Mouse (Mus musculus): ENCODE measurements around the gene Hoxb7. TPM values are rescaled to one million over a fixed set of nuclear protein-coding genes. Genes with fewer than 3 reads are reported as not detected.

Gene Hoxb7
- 8.4 and 14.0 TPM in 2 replicates for polyA plus RNA-seq (2014; fragmentation: Nextera tagmentation; extraction: Ambion mirVana)

GRCm38 (mm10) chr11:96285771-96286738 is at the start of gene Hoxb7:
Gene Hoxb7 (plus strand): TSS chr11:96286623.
- Histone ChIP-seq H3K9me3 (ENCODE audit: control insufficient read depth, low read depth, low read length) (no peaks in the 10 kb centered on the region), H3K4me3 (ENCODE audit: low read depth, low read length) (peak within 1 kb of the TSS; percentile 43), H3K27ac (ENCODE audit: low read length) (peak within 1 kb of the TSS; percentile 89), H3K4me1 (ENCODE audit: control insufficient read depth, insufficient read depth, low read length) (0 out of 2 replicates have a peak, but pooled peaks cover 4% of the 10 kb centered on the region), H3K4me2 (replicated peaks; ENCODE audit: low read depth, low read length) (peak within 1 kb of the TSS; percentile 51), H3K27me3 (ENCODE audit: control insufficient read depth, insufficient read depth, low read length) (peaks cover 25% of the 10 kb centered on the region), H3K9ac (replicated peaks; ENCODE audit: low read depth, low read length) (peak within 1 kb of the TSS; percentile 61), H3K36me3 (ENCODE audit: control insufficient read depth, insufficient read depth, low read length) (no peaks in the 10 kb centered on the region)
- WGBS = 1% methylated on average over 43 of the region's 43 CpGs
- ATAC-seq (ENCODE audit: insufficient number of reproducible peaks, insufficient read depth, low FRiP score, low read depth) = no peak

- Histone ChIP-seq H3K27me3 (ENCODE audit: control insufficient read depth, insufficient read depth, low read length) (peaks cover under 1% of the 10 kb centered on the region; the same call in 1 of the 2 replicates), H3K9ac (replicated peaks; ENCODE audit: low read depth, low read length) (no peak overlapping the region), H3K9me3 (ENCODE audit: control insufficient read depth, low read depth, low read length) (no peaks in the 10 kb centered on the region), H3K27ac (ENCODE audit: low read length) (no peak overlapping the region), H3K4me1 (ENCODE audit: control insufficient read depth, insufficient read depth, low read length) (no peaks in the 10 kb centered on the region), H3K4me3 (ENCODE audit: low read depth, low read length) (no peak overlapping the region), H3K4me2 (replicated peaks; ENCODE audit: low read depth, low read length) (no peak overlapping the region), H3K36me3 (ENCODE audit: control insufficient read depth, insufficient read depth, low read length) (no peaks in the 10 kb centered on the region)
- WGBS = under 1% methylated on average over 7 of the region's 7 CpGs
- no peak for ATAC-seq (ENCODE audit: insufficient number of reproducible peaks, insufficient read depth, low FRiP score, low read depth)
Observed at GRCm38 (mm10) chr11:96240211-96240610, 46.2 kb upstream of the Hoxb7 start.

- Histone ChIP-seq H3K4me1 (ENCODE audit: control insufficient read depth, insufficient read depth, low read length) (0 out of 2 replicates have a peak, but pooled peaks cover 6% of the 10 kb centered on the region), H3K27me3 (ENCODE audit: control insufficient read depth, insufficient read depth, low read length) (peaks cover 61% of the 10 kb centered on the region), H3K9me3 (ENCODE audit: control insufficient read depth, low read depth, low read length) (no peaks in the 10 kb centered on the region), H3K36me3 (ENCODE audit: control insufficient read depth, insufficient read depth, low read length) (no peaks in the 10 kb centered on the region), H3K4me2 (replicated peaks; ENCODE audit: low read depth, low read length) (no peak overlapping the region), H3K4me3 (ENCODE audit: low read depth, low read length) (no peak overlapping the region), H3K27ac (ENCODE audit: low read length) (no peak overlapping the region), H3K9ac (replicated peaks; ENCODE audit: low read depth, low read length) (no peak overlapping the region)
- no peak for ATAC-seq (ENCODE audit: insufficient number of reproducible peaks, insufficient read depth, low FRiP score, low read depth)
- 4% methylated on average over 14 of the region's 14 CpGs for WGBS
Observed at GRCm38 (mm10) chr11:96250901-96251300, 35.5 kb upstream of the Hoxb7 start.

- Histone ChIP-seq H3K27ac (ENCODE audit: low read length) (no peak overlapping the region), H3K4me2 (replicated peaks; ENCODE audit: low read depth, low read length) (no peak overlapping the region), H3K27me3 (ENCODE audit: control insufficient read depth, insufficient read depth, low read length) (peaks cover 67% of the 10 kb centered on the region), H3K9me3 (ENCODE audit: control insufficient read depth, low read depth, low read length) (no peaks in the 10 kb centered on the region), H3K4me3 (ENCODE audit: low read depth, low read length) (no peak overlapping the region), H3K9ac (replicated peaks; ENCODE audit: low read depth, low read length) (no peak overlapping the region), H3K36me3 (ENCODE audit: control insufficient read depth, insufficient read depth, low read length) (no peaks in the 10 kb centered on the region), H3K4me1 (ENCODE audit: control insufficient read depth, insufficient read depth, low read length) (0 out of 2 replicates have a peak, but pooled peaks cover 6% of the 10 kb centered on the region)
- no peak for ATAC-seq (ENCODE audit: insufficient number of reproducible peaks, insufficient read depth, low FRiP score, low read depth)
- 1% methylated on average over 46 of the region's 46 CpGs for WGBS
Observed at GRCm38 (mm10) chr11:96251480-96252031, 34.9 kb upstream of the Hoxb7 start.

- no peak for ATAC-seq (ENCODE audit: insufficient number of reproducible peaks, insufficient read depth, low FRiP score, low read depth)
Observed at GRCm38 (mm10) chr11:96252541-96253120, 33.8 kb upstream of the Hoxb7 start.

GRCm38 (mm10) chr11:96254221-96254620 is 32.2 kb upstream of the Hoxb7 start:
- no peaks in the 10 kb centered on the region for H3K36me3 ChIP-seq (ENCODE audit: control insufficient read depth, insufficient read depth, low read length)
- no peak overlapping the region for H3K4me3 ChIP-seq (ENCODE audit: low read depth, low read length)
- H3K4me1 ChIP-seq (ENCODE audit: control insufficient read depth, insufficient read depth, low read length) = 0 out of 2 replicates have a peak, but pooled peaks cover 6% of the 10 kb centered on the region
- 2% methylated on average over 11 of the region's 11 CpGs for WGBS
- H3K4me2 ChIP-seq (replicated peaks; ENCODE audit: low read depth, low read length) = no peak overlapping the region
- no peaks in the 10 kb centered on the region for H3K9me3 ChIP-seq (ENCODE audit: control insufficient read depth, low read depth, low read length)
- no peak for ATAC-seq (ENCODE audit: insufficient number of reproducible peaks, insufficient read depth, low FRiP score, low read depth)
- peaks cover 90% of the 10 kb centered on the region for H3K27me3 ChIP-seq (ENCODE audit: control insufficient read depth, insufficient read depth, low read length)
- H3K9ac ChIP-seq (replicated peaks; ENCODE audit: low read depth, low read length) = no peak overlapping the region
- no peak overlapping the region for H3K27ac ChIP-seq (ENCODE audit: low read length)

More at GRCm38 (mm10) chr11:96252541-96253120, 33.8 kb upstream of the Hoxb7 start:
- Histone ChIP-seq H3K4me1 (ENCODE audit: control insufficient read depth, insufficient read depth, low read length) (0 out of 2 replicates have a peak, but pooled peaks cover 6% of the 10 kb centered on the region), H3K4me2 (replicated peaks; ENCODE audit: low read depth, low read length) (no peak overlapping the region), H3K27me3 (ENCODE audit: control insufficient read depth, insufficient read depth, low read length) (peaks cover 74% of the 10 kb centered on the region), H3K36me3 (ENCODE audit: control insufficient read depth, insufficient read depth, low read length) (no peaks in the 10 kb centered on the region), H3K9ac (replicated peaks; ENCODE audit: low read depth, low read length) (no peak overlapping the region), H3K4me3 (ENCODE audit: low read depth, low read length) (no peak overlapping the region), H3K27ac (ENCODE audit: low read length) (no peak overlapping the region), H3K9me3 (ENCODE audit: control insufficient read depth, low read depth, low read length) (no peaks in the 10 kb centered on the region)
- WGBS = 2% methylated on average over 12 of the region's 12 CpGs

- Histone ChIP-seq H3K9me3 (ENCODE audit: control insufficient read depth, low read depth, low read length) (no peaks in the 10 kb centered on the region), H3K36me3 (ENCODE audit: control insufficient read depth, insufficient read depth, low read length) (no peaks in the 10 kb centered on the region), H3K4me2 (replicated peaks; ENCODE audit: low read depth, low read length) (no peak overlapping the region), H3K27me3 (ENCODE audit: control insufficient read depth, insufficient read depth, low read length) (peaks cover 83% of the 10 kb centered on the region), H3K27ac (ENCODE audit: low read length) (no peak overlapping the region), H3K4me3 (ENCODE audit: low read depth, low read length) (no peak overlapping the region), H3K4me1 (ENCODE audit: control insufficient read depth, insufficient read depth, low read length) (0 out of 2 replicates have a peak, but pooled peaks cover 6% of the 10 kb centered on the region), H3K9ac (replicated peaks; ENCODE audit: low read depth, low read length) (no peak overlapping the region)
- no peak for ATAC-seq (ENCODE audit: insufficient number of reproducible peaks, insufficient read depth, low FRiP score, low read depth)
- WGBS = 2% methylated on average over 39 of the region's 39 CpGs
Observed at GRCm38 (mm10) chr11:96255111-96255995, 31.1 kb upstream of the Hoxb7 start.

Data from stomach, embryonic 14.5 days (tissue).